Comparison of ENCODE assay signal across 8 mouse cellular contexts in the genomic region with DNA sequence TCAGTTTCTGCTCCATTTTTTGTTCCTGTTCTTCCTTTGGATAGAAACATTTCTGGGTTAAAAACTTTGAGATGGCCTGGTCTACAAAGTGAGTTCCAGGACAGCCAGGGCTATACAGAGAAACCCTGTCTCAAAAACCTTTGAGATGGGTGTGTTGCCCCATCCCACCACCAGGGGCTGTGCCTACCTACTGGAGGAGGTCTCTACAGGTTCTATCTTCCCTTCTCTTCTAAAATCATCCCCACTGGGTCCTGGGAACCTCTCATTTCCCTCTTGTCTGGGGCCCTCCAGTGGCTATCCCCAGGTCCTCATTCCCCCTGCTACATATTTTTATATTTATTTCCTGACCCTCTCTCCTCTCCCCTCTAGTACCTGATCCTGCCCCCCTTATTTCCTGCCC. TPM values are rescaled to one million over a fixed set of nuclear protein-coding genes. Genes with fewer than 3 reads are reported as not detected.
DNase-seq lines count a peak whose midpoint lies in the region; ATAC-seq lines count a peak whose summit lies in the region.

No protein-coding gene starts in this region.

- peak; percentile 6 for DNase-seq in forebrain, embryonic 14.5 days (ENCODE audit: low spot score)
- peak; percentile 70 for DNase-seq in CD4-positive helper T cell, adult 2 months (ENCODE audit: low read depth, low spot score)
- DNase-seq in lung, postnatal 25 days (ENCODE audit: low spot score) = peak; percentile 17
- DNase-seq in thymus, postnatal 10 days (ENCODE audit: low spot score in 2 of 2) = peak; percentile 53 to 70
- DNase-seq in gastrocnemius, adult 18-20 months (ENCODE audit: low spot score) = no peak
- DNase-seq in right cerebral cortex, adult 2 months (ENCODE audit: low spot score in 2 of 2) = no peak

- ATAC-seq in forebrain, embryonic 14.5 days = no peak
- no peak for ATAC-seq in forebrain, embryonic 13.5 days
- ATAC-seq in common myeloid progenitor, adult 5-6 weeks (replicated peaks; ENCODE audit: low read depth, poor library complexity, severe bottlenecking) = peak; percentile 73

- H3K4me2 ChIP-seq in forebrain, embryonic 14.5 days (ENCODE audit: low read length) = no peak overlapping the region
- H3K4me2 ChIP-seq in forebrain, embryonic 13.5 days = no peak overlapping the region

- H3K9me3 ChIP-seq in forebrain, embryonic 14.5 days (replicated peaks; ENCODE audit: control insufficient read depth, low read length) = no peaks in the 10 kb centered on the region
- H3K9me3 ChIP-seq in forebrain, embryonic 13.5 days (replicated peaks) = no peaks in the 10 kb centered on the region

- no peaks in the 10 kb centered on the region for H3K4me1 ChIP-seq in forebrain, embryonic 14.5 days (ENCODE audit: control insufficient read depth, insufficient read depth, low read length)
- H3K4me1 ChIP-seq in forebrain, embryonic 13.5 days = no peaks in the 10 kb centered on the region

- H3K27me3 ChIP-seq in forebrain, embryonic 14.5 days (replicated peaks; ENCODE audit: control insufficient read depth, insufficient read depth, low read length) = no peaks in the 10 kb centered on the region
- no peaks in the 10 kb centered on the region for H3K27me3 ChIP-seq in forebrain, embryonic 13.5 days

- H3K4me3 ChIP-seq in forebrain, embryonic 14.5 days (ENCODE audit: low read depth, low read length) = no peak overlapping the region
- no peak overlapping the region for H3K4me3 ChIP-seq in forebrain, embryonic 13.5 days

- no peak overlapping the region for H3K9ac ChIP-seq in forebrain, embryonic 14.5 days (ENCODE audit: low read length)
- H3K9ac ChIP-seq in forebrain, embryonic 13.5 days = no peak overlapping the region

- H3K36me3 ChIP-seq in forebrain, embryonic 14.5 days (ENCODE audit: control insufficient read depth, insufficient read depth, low read length) = no peaks in the 10 kb centered on the region
- no peaks in the 10 kb centered on the region for H3K36me3 ChIP-seq in forebrain, embryonic 13.5 days (ENCODE audit: poor library complexity, severe bottlenecking)

- H3K27ac ChIP-seq in forebrain, embryonic 14.5 days (ENCODE audit: low read depth, low read length) = no peak overlapping the region
- H3K27ac ChIP-seq in forebrain, embryonic 13.5 days = no peak overlapping the region

RNA-seq across cellular contexts. Expression of a gene that starts 41.1 kb away (rescaled TPM):
- 554 and 641 TPM in 2 replicates for polyA plus RNA-seq in forebrain, embryonic 14.5 days (2014; fragmentation: Nextera tagmentation; extraction: Ambion mirVana)
- 581 and 625 TPM in 2 replicates for polyA plus RNA-seq in forebrain, embryonic 13.5 days (2015; fragmentation: Nextera tagmentation; extraction: Ambion mirVana)
- total RNA-seq in common myeloid progenitor, adult 5-6 weeks (2017) = 202 and 239 TPM in 2 replicates
- total RNA-seq in gastrocnemius, adult 18-20 months (2021) = 10 to 100 TPM; 84.9 to 99.4 TPM

Comparison
In these comparisons a context has a peak if more than half of its experiments do, and no peak if none do; other contexts are left out.
1. DNase-seq: peak in forebrain, embryonic 14.5 days (single experiment), CD4-positive helper T cell, adult 2 months (single experiment), lung, postnatal 25 days (single experiment) and thymus, postnatal 10 days (2 of 2); none in gastrocnemius, adult 18-20 months (single experiment) and right cerebral cortex, adult 2 months (0 of 2).